Mouse (Mus musculus): Measurements from ENCODE around the gene Lrp2. TPM values are rescaled to one million over a fixed set of nuclear protein-coding genes. Genes with fewer than 3 reads are reported as not detected.

Gene Lrp2
- polyA plus RNA-seq, 1 experiment from 2014 or later: 0.58 TPM

- Histone ChIP-seq H3K4me3 (ENCODE audit: low read depth, low read length) (no peak overlapping the region), H3K4me2 (ENCODE audit: low read length) (no peak overlapping the region), H3K27ac (ENCODE audit: low read length) (no peak overlapping the region), H3K9ac (ENCODE audit: low read depth, low read length) (no peak overlapping the region), H3K9me3 (replicated peaks; ENCODE audit: control insufficient read depth, low read length, poor library complexity, severe bottlenecking) (no peaks in the 10 kb centered on the region), H3K27me3 (ENCODE audit: control insufficient read depth, insufficient read depth, low read depth, low read length) (no peaks in the 10 kb centered on the region), H3K36me3 (ENCODE audit: control insufficient read depth, insufficient read depth, low read length) (no peaks in the 10 kb centered on the region), H3K4me1 (ENCODE audit: control insufficient read depth, insufficient read depth, low read length) (no peaks in the 10 kb centered on the region)
- no peak for ATAC-seq
- WGBS: 89% methylated on average over 7 of the region's 7 CpGs
Measured at GRCm38 (mm10) chr2:69518307-69518706, 67.6 kb downstream of the Lrp2 start.

DNA sequence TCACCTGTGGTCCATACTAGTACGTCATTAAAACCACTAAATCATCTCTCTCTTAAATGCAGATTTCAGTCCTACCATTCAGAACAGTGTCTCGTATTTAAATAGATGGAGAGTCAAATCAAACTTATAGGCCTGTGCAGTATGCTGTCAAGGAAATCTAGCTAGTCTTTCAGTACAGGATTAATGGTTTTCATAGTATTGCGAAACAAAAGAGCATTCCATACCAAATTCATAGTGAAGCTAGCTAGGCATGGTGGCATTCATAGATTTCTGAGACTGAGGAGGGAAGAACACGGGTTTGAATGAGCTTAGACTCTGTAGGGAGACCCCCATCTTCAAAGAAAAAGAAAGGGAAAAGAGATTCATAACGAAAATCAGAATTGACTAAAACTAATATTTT is 74.1 kb downstream of the Lrp2 start:
- Histone ChIP-seq H3K36me3 (ENCODE audit: control insufficient read depth, insufficient read depth, low read length) (no peaks in the 10 kb centered on the region), H3K9me3 (replicated peaks; ENCODE audit: control insufficient read depth, low read length, poor library complexity, severe bottlenecking) (no peaks in the 10 kb centered on the region), H3K27ac (ENCODE audit: low read length) (no peak overlapping the region), H3K4me3 (ENCODE audit: low read depth, low read length) (no peak overlapping the region), H3K4me2 (ENCODE audit: low read length) (no peak overlapping the region), H3K9ac (ENCODE audit: low read depth, low read length) (no peak overlapping the region), H3K27me3 (ENCODE audit: control insufficient read depth, insufficient read depth, low read depth, low read length) (no peaks in the 10 kb centered on the region), H3K4me1 (ENCODE audit: control insufficient read depth, insufficient read depth, low read length) (no peaks in the 10 kb centered on the region)
- WGBS: 84% methylated on average over 5 of the region's 5 CpGs
- no peak for ATAC-seq

DNA sequence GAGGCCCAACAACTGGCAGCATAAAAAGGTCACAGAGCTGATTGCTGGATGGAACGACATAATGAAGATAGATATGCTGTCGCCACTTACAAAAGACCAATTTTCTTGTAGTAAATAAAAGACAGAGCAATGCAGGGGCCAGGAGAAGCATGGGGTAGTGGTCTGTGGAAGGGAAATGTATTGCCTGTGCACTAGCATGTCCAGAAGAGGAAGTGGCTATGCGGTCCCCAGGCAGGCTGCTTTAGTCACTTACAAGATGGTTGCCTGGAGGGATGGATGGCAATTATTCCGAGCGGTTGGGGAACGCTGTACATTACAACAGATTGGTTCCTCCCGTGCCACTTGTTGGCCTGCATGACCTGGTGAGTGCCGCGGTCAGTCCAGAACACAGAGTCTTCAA is 85.5 kb downstream of the Lrp2 start:
- WGBS: 94% methylated on average over 9 of the region's 9 CpGs
- Histone ChIP-seq H3K27ac (ENCODE audit: low read length) (no peak overlapping the region), H3K9ac (ENCODE audit: low read depth, low read length) (no peak overlapping the region), H3K27me3 (ENCODE audit: control insufficient read depth, insufficient read depth, low read depth, low read length) (no peaks in the 10 kb centered on the region), H3K4me2 (ENCODE audit: low read length) (no peak overlapping the region), H3K4me3 (ENCODE audit: low read depth, low read length) (no peak overlapping the region), H3K4me1 (ENCODE audit: control insufficient read depth, insufficient read depth, low read length) (no peaks in the 10 kb centered on the region), H3K36me3 (ENCODE audit: control insufficient read depth, insufficient read depth, low read length) (no peaks in the 10 kb centered on the region), H3K9me3 (replicated peaks; ENCODE audit: control insufficient read depth, low read length, poor library complexity, severe bottlenecking) (no peaks in the 10 kb centered on the region)
- no peak for ATAC-seq

- Histone ChIP-seq H3K36me3 (ENCODE audit: control insufficient read depth, insufficient read depth, low read length) (no peaks in the 10 kb centered on the region), H3K27me3 (ENCODE audit: control insufficient read depth, insufficient read depth, low read depth, low read length) (no peaks in the 10 kb centered on the region), H3K4me1 (ENCODE audit: control insufficient read depth, insufficient read depth, low read length) (no peaks in the 10 kb centered on the region), H3K4me2 (ENCODE audit: low read length) (no peak overlapping the region), H3K4me3 (ENCODE audit: low read depth, low read length) (no peak overlapping the region), H3K9ac (ENCODE audit: low read depth, low read length) (no peak overlapping the region), H3K27ac (ENCODE audit: low read length) (no peak overlapping the region), H3K9me3 (replicated peaks; ENCODE audit: control insufficient read depth, low read length, poor library complexity, severe bottlenecking) (no peaks in the 10 kb centered on the region)
- WGBS: 87% methylated on average over 4 of the region's 4 CpGs
- no peak for ATAC-seq
Measured at GRCm38 (mm10) chr2:69493130-69493529, 92.7 kb downstream of the Lrp2 start.

DNA sequence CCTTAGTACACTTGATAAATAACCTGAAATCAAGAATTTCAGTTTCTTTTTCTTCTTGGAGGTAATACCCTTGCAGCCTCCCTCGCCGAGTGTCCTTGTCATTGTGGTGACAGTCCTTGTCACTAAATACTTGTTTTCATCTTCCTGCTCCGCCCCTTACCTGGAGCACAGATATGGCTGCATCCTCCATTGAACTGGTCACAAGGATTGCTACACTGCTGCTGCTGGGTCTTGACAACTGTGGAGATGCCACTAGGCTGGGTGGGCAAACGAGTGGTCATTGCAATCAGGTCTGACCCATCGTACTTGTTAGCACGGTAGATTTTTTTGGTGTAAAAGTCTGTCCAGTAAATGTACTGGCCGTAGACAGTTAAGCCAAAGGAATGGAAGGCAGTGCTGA is 104.9 kb downstream of the Lrp2 start:
- WGBS: 95% methylated on average over 7 of the region's 7 CpGs
- Histone ChIP-seq H3K27me3 (ENCODE audit: control insufficient read depth, insufficient read depth, low read depth, low read length) (no peaks in the 10 kb centered on the region), H3K4me2 (ENCODE audit: low read length) (no peak overlapping the region), H3K4me1 (ENCODE audit: control insufficient read depth, insufficient read depth, low read length) (no peaks in the 10 kb centered on the region), H3K36me3 (ENCODE audit: control insufficient read depth, insufficient read depth, low read length) (peaks cover 6% of the 10 kb centered on the region), H3K27ac (ENCODE audit: low read length) (no peak overlapping the region), H3K9ac (ENCODE audit: low read depth, low read length) (no peak overlapping the region), H3K4me3 (ENCODE audit: low read depth, low read length) (no peak overlapping the region), H3K9me3 (replicated peaks; ENCODE audit: control insufficient read depth, low read length, poor library complexity, severe bottlenecking) (no peaks in the 10 kb centered on the region; the same call in 1 of the 2 replicates)
- ATAC-seq: no peak

GRCm38 (mm10) chr2:69479859-69480258 is 106.0 kb downstream of the Lrp2 start:
- Histone ChIP-seq H3K4me2 (ENCODE audit: low read length) (no peak overlapping the region), H3K4me1 (ENCODE audit: control insufficient read depth, insufficient read depth, low read length) (no peaks in the 10 kb centered on the region), H3K4me3 (ENCODE audit: low read depth, low read length) (no peak overlapping the region), H3K27ac (ENCODE audit: low read length) (no peak overlapping the region), H3K9me3 (replicated peaks; ENCODE audit: control insufficient read depth, low read length, poor library complexity, severe bottlenecking) (no peaks in the 10 kb centered on the region; the same call in 1 of the 2 replicates), H3K27me3 (ENCODE audit: control insufficient read depth, insufficient read depth, low read depth, low read length) (no peaks in the 10 kb centered on the region), H3K36me3 (ENCODE audit: control insufficient read depth, insufficient read depth, low read length) (peaks cover 6% of the 10 kb centered on the region), H3K9ac (ENCODE audit: low read depth, low read length) (no peak overlapping the region)
- ATAC-seq: no peak
- 91% methylated on average over 7 of the region's 7 CpGs for WGBS

GRCm38 (mm10) chr2:69476901-69477300 is 109.0 kb downstream of the Lrp2 start:
- WGBS: 97% methylated on average over 7 of the region's 7 CpGs
- Histone ChIP-seq H3K9me3 (replicated peaks; ENCODE audit: control insufficient read depth, low read length, poor library complexity, severe bottlenecking) (no peaks in the 10 kb centered on the region), H3K27me3 (ENCODE audit: control insufficient read depth, insufficient read depth, low read depth, low read length) (no peaks in the 10 kb centered on the region), H3K36me3 (ENCODE audit: control insufficient read depth, insufficient read depth, low read length) (no peaks in the 10 kb centered on the region), H3K9ac (ENCODE audit: low read depth, low read length) (no peak overlapping the region), H3K4me2 (ENCODE audit: low read length) (no peak overlapping the region), H3K27ac (ENCODE audit: low read length) (no peak overlapping the region), H3K4me3 (ENCODE audit: low read depth, low read length) (no peak overlapping the region), H3K4me1 (ENCODE audit: control insufficient read depth, insufficient read depth, low read length) (no peaks in the 10 kb centered on the region)
- no peak for ATAC-seq

DNA sequence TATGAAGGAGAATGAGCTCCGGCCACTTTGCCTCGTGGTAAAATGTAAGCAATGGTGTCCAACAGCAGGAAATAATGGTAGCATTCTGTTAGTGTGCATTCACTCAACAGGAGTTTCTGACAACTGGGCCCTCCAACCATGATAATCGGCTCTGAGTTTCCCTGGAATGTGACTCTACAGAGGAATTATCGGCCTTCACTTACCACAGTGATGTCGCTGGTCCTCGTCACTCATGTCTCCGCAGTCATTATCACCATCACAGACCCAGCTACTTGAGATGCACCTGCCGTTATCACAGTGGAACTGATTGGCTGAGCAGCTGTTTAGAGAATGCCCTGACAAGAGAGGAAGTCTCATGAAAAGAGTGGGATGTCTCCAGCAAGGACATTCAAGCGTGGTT is 110.7 kb downstream of the Lrp2 start:
- Histone ChIP-seq H3K4me3 (ENCODE audit: low read depth, low read length) (no peak overlapping the region), H3K36me3 (ENCODE audit: control insufficient read depth, insufficient read depth, low read length) (no peaks in the 10 kb centered on the region), H3K27ac (ENCODE audit: low read length) (no peak overlapping the region), H3K4me1 (ENCODE audit: control insufficient read depth, insufficient read depth, low read length) (no peaks in the 10 kb centered on the region), H3K4me2 (ENCODE audit: low read length) (no peak overlapping the region), H3K27me3 (ENCODE audit: control insufficient read depth, insufficient read depth, low read depth, low read length) (no peaks in the 10 kb centered on the region), H3K9me3 (replicated peaks; ENCODE audit: control insufficient read depth, low read length, poor library complexity, severe bottlenecking) (no peaks in the 10 kb centered on the region), H3K9ac (ENCODE audit: low read depth, low read length) (no peak overlapping the region)
- no peak for ATAC-seq
- WGBS: 87% methylated on average over 9 of the region's 9 CpGs

GRCm38 (mm10) chr2:69471837-69472236 is 114.0 kb downstream of the Lrp2 start:
- Histone ChIP-seq H3K4me2 (ENCODE audit: low read length) (no peak overlapping the region), H3K4me1 (ENCODE audit: control insufficient read depth, insufficient read depth, low read length) (no peaks in the 10 kb centered on the region), H3K4me3 (ENCODE audit: low read depth, low read length) (no peak overlapping the region), H3K9me3 (replicated peaks; ENCODE audit: control insufficient read depth, low read length, poor library complexity, severe bottlenecking) (no peaks in the 10 kb centered on the region), H3K27ac (ENCODE audit: low read length) (no peak overlapping the region), H3K9ac (ENCODE audit: low read depth, low read length) (no peak overlapping the region), H3K36me3 (ENCODE audit: control insufficient read depth, insufficient read depth, low read length) (no peaks in the 10 kb centered on the region), H3K27me3 (ENCODE audit: control insufficient read depth, insufficient read depth, low read depth, low read length) (no peaks in the 10 kb centered on the region)
- ATAC-seq: no peak
- 91% methylated on average over 4 of the region's 4 CpGs for WGBS

- no peak overlapping the region for H3K4me3 ChIP-seq (ENCODE audit: low read depth, low read length)
- H3K27me3 ChIP-seq (ENCODE audit: control insufficient read depth, insufficient read depth, low read depth, low read length): no peaks in the 10 kb centered on the region
- H3K36me3 ChIP-seq (ENCODE audit: control insufficient read depth, insufficient read depth, low read length): no peaks in the 10 kb centered on the region
- H3K9ac ChIP-seq (ENCODE audit: low read depth, low read length): no peak overlapping the region
- no peaks in the 10 kb centered on the region for H3K9me3 ChIP-seq (replicated peaks; ENCODE audit: control insufficient read depth, low read length, poor library complexity, severe bottlenecking)
- 89% methylated on average over 6 of the region's 6 CpGs for WGBS
- no peak overlapping the region for H3K27ac ChIP-seq (ENCODE audit: low read length)
- H3K4me1 ChIP-seq (ENCODE audit: control insufficient read depth, insufficient read depth, low read length): no peaks in the 10 kb centered on the region
- H3K4me2 ChIP-seq (ENCODE audit: low read length): no peak overlapping the region
- no peak for ATAC-seq
Measured at GRCm38 (mm10) chr2:69463609-69464008, 122.3 kb downstream of the Lrp2 start.
